ENCODE assay signal across 31 mouse cellular contexts in genomic region chr9:119382603-119383002, GRCm38 (mm10). TPM values are rescaled to one million over a fixed set of nuclear protein-coding genes. Genes with fewer than 3 reads are reported as not detected.
DNase-seq lines count a peak whose midpoint lies in the region; ATAC-seq and TF ChIP-seq lines count a peak whose summit lies in the region.
"Had no signal": no experiment of that assay in that cellular context is flagged by ENCODE, and none has a peak within 500 bp of the region (broad histone marks: within the 10 kb centered on the region; RNA-seq: fewer than 3 reads in every experiment).

No protein-coding gene starts in this region.

- no peak overlapping the region for H3K4me3 ChIP-seq in embryonic facial prominence, embryonic 11.5 days (ENCODE audit: low read depth, low read length)
- no peak overlapping the region for H3K4me3 ChIP-seq in embryonic facial prominence, embryonic 10.5 days
- H3K4me3 ChIP-seq in layer of hippocampus, adult 2 months, result no peak overlapping the region
- no peak overlapping the region for H3K4me3 ChIP-seq in neural tube, embryonic 11.5 days (ENCODE audit: low read depth, low read length)
- H3K4me3 ChIP-seq: forebrain, embryonic 13.5 days; kidney, embryonic 15.5 days; midbrain, embryonic 12.5 days had no signal

- TF ChIP-seq CTCF in layer of hippocampus, adult 2 months (conservative IDR thresholded peaks at IDR 0.05), result no peak

- peak; percentile 14 for DNase-seq in embryonic facial prominence, embryonic 11.5 days (ENCODE audit: low spot score)
- DNase-seq in embryonic facial prominence, embryonic 10.5 days (ENCODE audit: low spot score), result no peak
- DNase-seq in layer of hippocampus, adult 2 months (ENCODE audit: low spot score in 2 of 2), result peak in 1 of 2 experiments; percentile 39
- no peak for DNase-seq in layer of hippocampus, adult 11-12 months (ENCODE audit: low spot score)
- DNase-seq in neural tube, embryonic 11.5 days (ENCODE audit: low spot score), result peak; percentile 10
- no peak for DNase-seq in neural tube, embryonic 10.5 days (ENCODE audit: extremely low spot score, low spot score)
- DNase-seq in layer of hippocampus, adult 9-11 months, result peak; percentile 24
- DNase-seq in urinary bladder, postnatal 4 days (ENCODE audit: low spot score in 2 of 2), result no peak
- DNase-seq: adrenal gland, postnatal 14 days; cerebellum, adult 11-12 months; cerebellum, postnatal 25 days; heart, adult 11 months; heart, postnatal 4 days; kidney, postnatal 4 days; left cerebral cortex, postnatal 4 days; liver; right cerebral cortex, adult 18-20 months; thymus, adult 2 months had no signal

- no peaks in the 10 kb centered on the region for H3K9me3 ChIP-seq in embryonic facial prominence, embryonic 11.5 days (replicated peaks; ENCODE audit: control insufficient read depth, low read length)
- H3K9me3 ChIP-seq in embryonic facial prominence, embryonic 10.5 days, result no peaks in the 10 kb centered on the region
- no peaks in the 10 kb centered on the region for H3K9me3 ChIP-seq in neural tube, embryonic 11.5 days (ENCODE audit: control insufficient read depth, low read length)
- H3K9me3 ChIP-seq: forebrain, embryonic 13.5 days; kidney, embryonic 15.5 days had no signal

- no peak overlapping the region for H3K9ac ChIP-seq in embryonic facial prominence, embryonic 11.5 days (replicated peaks; ENCODE audit: low read length)
- no peak overlapping the region for H3K9ac ChIP-seq in neural tube, embryonic 11.5 days (ENCODE audit: low read length)
- H3K9ac ChIP-seq: forebrain, embryonic 13.5 days; kidney, embryonic 15.5 days; midbrain, embryonic 12.5 days had no signal

- no peaks in the 10 kb centered on the region for H3K27me3 ChIP-seq in embryonic facial prominence, embryonic 11.5 days (ENCODE audit: control insufficient read depth, insufficient read depth, low read length)
- H3K27me3 ChIP-seq in embryonic facial prominence, embryonic 10.5 days (replicated peaks; ENCODE audit: low read depth, poor library complexity, severe bottlenecking), result no peaks in the 10 kb centered on the region
- no peaks in the 10 kb centered on the region for H3K27me3 ChIP-seq in neural tube, embryonic 11.5 days (ENCODE audit: control insufficient read depth, insufficient read depth, low read length)
- H3K27me3 ChIP-seq: forebrain, embryonic 13.5 days; kidney, embryonic 15.5 days; midbrain, embryonic 12.5 days; Patski had no signal

- no peak for ATAC-seq in embryonic facial prominence, embryonic 11.5 days (replicated peaks; ENCODE audit: insufficient number of reproducible peaks, low FRiP score, low TSS enrichment, low read depth)
- ATAC-seq in neural tube, embryonic 11.5 days (ENCODE audit: insufficient read depth, low FRiP score, low TSS enrichment), result no peak
- ATAC-seq: activated CD4-positive, CD25-positive, alpha-beta regulatory T cell, adult 4 months; CD4-positive, CD25-positive, alpha-beta regulatory T cell, adult 4 months; forebrain, embryonic 13.5 days; hindbrain, embryonic 16.5 days; intestine, postnatal 0 days; lung, postnatal 0 days; Patski had no signal

- 62% methylated on average over 6 of the region's 6 CpGs for whole genome bisulfite sequencing in embryonic facial prominence, embryonic 11.5 days
- WGBS in embryonic facial prominence, embryonic 10.5 days, result 65% methylated on average over 6 of the region's 6 CpGs
- 74% methylated on average over 6 of the region's 6 CpGs for WGBS in neural tube, embryonic 11.5 days

- H3K27ac ChIP-seq in embryonic facial prominence, embryonic 11.5 days (replicated peaks; ENCODE audit: low read depth, low read length), result no peak overlapping the region
- no peak overlapping the region for H3K27ac ChIP-seq in embryonic facial prominence, embryonic 10.5 days (replicated peaks)
- peak overlapping the region; percentile 23; the same call in 1 of the 2 replicates for H3K27ac ChIP-seq in layer of hippocampus, adult 2 months
- no peak overlapping the region for H3K27ac ChIP-seq in neural tube, embryonic 11.5 days (ENCODE audit: low read depth, low read length)
- H3K27ac ChIP-seq: forebrain, embryonic 13.5 days; kidney, embryonic 15.5 days; midbrain, embryonic 12.5 days had no signal

- no peaks in the 10 kb centered on the region for H3K4me1 ChIP-seq in embryonic facial prominence, embryonic 11.5 days (ENCODE audit: control insufficient read depth, insufficient read depth, low read length)
- H3K4me1 ChIP-seq in embryonic facial prominence, embryonic 10.5 days, result peaks cover 3% of the 10 kb centered on the region; the same call in 1 of the 2 replicates
- H3K4me1 ChIP-seq in neural tube, embryonic 11.5 days (ENCODE audit: control insufficient read depth, insufficient read depth, low read length), result no peaks in the 10 kb centered on the region
- H3K4me1 ChIP-seq: forebrain, embryonic 13.5 days; kidney, embryonic 15.5 days; midbrain, embryonic 12.5 days had no signal

- no peak overlapping the region for H3K4me2 ChIP-seq in embryonic facial prominence, embryonic 11.5 days (ENCODE audit: low read depth, low read length)
- no peak overlapping the region for H3K4me2 ChIP-seq in neural tube, embryonic 11.5 days (ENCODE audit: low read depth)
- H3K4me2 ChIP-seq: forebrain, embryonic 13.5 days; kidney, embryonic 15.5 days; midbrain, embryonic 12.5 days had no signal

- H3K36me3 ChIP-seq in embryonic facial prominence, embryonic 11.5 days (replicated peaks; ENCODE audit: control insufficient read depth, insufficient read depth, low read depth, low read length), result no peaks in the 10 kb centered on the region
- H3K36me3 ChIP-seq in embryonic facial prominence, embryonic 10.5 days (replicated peaks), result peaks cover 73% of the 10 kb centered on the region
- no peaks in the 10 kb centered on the region; the same call in 1 of the 2 replicates for H3K36me3 ChIP-seq in neural tube, embryonic 11.5 days (ENCODE audit: control insufficient read depth, insufficient read depth, low read length)

RNA-seq across cellular contexts. Expression of gene Slc22a14, which starts 17.2 kb away (rescaled TPM):
- not detected in 2 replicates for polyA plus RNA-seq in embryonic facial prominence, embryonic 11.5 days (2014; fragmentation: Nextera tagmentation; extraction: Ambion mirVana)
- not detected in 2 replicates for polyA plus RNA-seq in embryonic facial prominence, embryonic 10.5 days (2016; fragmentation: Nextera tagmentation; extraction: Ambion mirVana)
- not detected for total RNA-seq in layer of hippocampus, adult 2 months (2021)
- not detected in 2 replicates for polyA plus RNA-seq in neural tube, embryonic 11.5 days (2014; fragmentation: Nextera tagmentation; extraction: Ambion mirVana)
- total RNA-seq: adrenal gland, postnatal 14 days; gastrocnemius, adult 8-10 months; left cerebral cortex, postnatal 4 days had no signal
- polyA plus RNA-seq: activated CD4-positive, CD25-positive, alpha-beta regulatory T cell, adult 4 months; CD4-positive, CD25-positive, alpha-beta regulatory T cell, adult 4 months; forebrain, embryonic 13.5 days; heart, embryonic 14.5 days; intestine, postnatal 0 days; liver, embryonic 16.5 days; lung, postnatal 0 days; midbrain, embryonic 12.5 days; stomach, embryonic 16.5 days had no signal

RNA-seq across cellular contexts. Expression of gene Acvr2b, which starts 19.3 kb away (rescaled TPM):
- 43.9 and 49.5 TPM in 2 replicates for polyA plus RNA-seq in embryonic facial prominence, embryonic 11.5 days (2014; fragmentation: Nextera tagmentation; extraction: Ambion mirVana)
- polyA plus RNA-seq in embryonic facial prominence, embryonic 10.5 days (2016; fragmentation: Nextera tagmentation; extraction: Ambion mirVana), result 78.6 and 85.6 TPM in 2 replicates
- total RNA-seq in layer of hippocampus, adult 2 months (2021), result 10 to 100 TPM; 13.9 to 14.8 TPM
- 87.2 and 99.6 TPM in 2 replicates for polyA plus RNA-seq in neural tube, embryonic 11.5 days (2014; fragmentation: Nextera tagmentation; extraction: Ambion mirVana)
- polyA plus RNA-seq: activated CD4-positive, CD25-positive, alpha-beta regulatory T cell, adult 4 months had no signal

RNA-seq across cellular contexts. Expression of gene Xylb, which starts 25.4 kb away (rescaled TPM):
- polyA plus RNA-seq in embryonic facial prominence, embryonic 11.5 days (2014; fragmentation: Nextera tagmentation; extraction: Ambion mirVana), result 6.3 and 6.7 TPM in 2 replicates
- 9.3 and 9.8 TPM in 2 replicates for polyA plus RNA-seq in embryonic facial prominence, embryonic 10.5 days (2016; fragmentation: Nextera tagmentation; extraction: Ambion mirVana)
- total RNA-seq in layer of hippocampus, adult 2 months (2021), result 1 to 10 TPM; 4.9 to 5.1 TPM
- polyA plus RNA-seq in neural tube, embryonic 11.5 days (2014; fragmentation: Nextera tagmentation; extraction: Ambion mirVana), result 5.6 and 6.7 TPM in 2 replicates

RNA-seq across cellular contexts. Expression of gene Myd88, which starts 41.4 kb away (rescaled TPM):
- 9.4 and 11.3 TPM in 2 replicates for polyA plus RNA-seq in embryonic facial prominence, embryonic 11.5 days (2014; fragmentation: Nextera tagmentation; extraction: Ambion mirVana)
- 8.3 and 9.9 TPM in 2 replicates for polyA plus RNA-seq in embryonic facial prominence, embryonic 10.5 days (2016; fragmentation: Nextera tagmentation; extraction: Ambion mirVana)
- total RNA-seq in layer of hippocampus, adult 2 months (2021), result 1 to 10 TPM; 5.4 to 5.7 TPM
- polyA plus RNA-seq in neural tube, embryonic 11.5 days (2014; fragmentation: Nextera tagmentation; extraction: Ambion mirVana), result 7.2 and 7.9 TPM in 2 replicates

RNA-seq across cellular contexts. Expression of gene Acaa1a, which starts 43.1 kb away (rescaled TPM):
- polyA plus RNA-seq in embryonic facial prominence, embryonic 11.5 days (2014; fragmentation: Nextera tagmentation; extraction: Ambion mirVana), result 61.2 and 67.8 TPM in 2 replicates
- 75.2 and 76.8 TPM in 2 replicates for polyA plus RNA-seq in embryonic facial prominence, embryonic 10.5 days (2016; fragmentation: Nextera tagmentation; extraction: Ambion mirVana)
- total RNA-seq in layer of hippocampus, adult 2 months (2021), result 10 to 100 TPM; 77.9 to 83.1 TPM
- polyA plus RNA-seq in neural tube, embryonic 11.5 days (2014; fragmentation: Nextera tagmentation; extraction: Ambion mirVana), result 69.4 and 75.1 TPM in 2 replicates

Comparison
In these comparisons a context has a peak if more than half of its experiments do, and no peak if none do; other contexts are left out.
1. DNase-seq: peak in embryonic facial prominence, embryonic 11.5 days (single experiment), neural tube, embryonic 11.5 days (single experiment) and layer of hippocampus, adult 9-11 months (single experiment); none in embryonic facial prominence, embryonic 10.5 days (single experiment), layer of hippocampus, adult 11-12 months (single experiment), neural tube, embryonic 10.5 days (single experiment) and urinary bladder, postnatal 4 days (0 of 2).